In genomic region chr12:112195019-112195418, GRCm38 (mm10) we compare ENCODE assay signal across 11 mouse cellular contexts. TPM values are rescaled to one million over a fixed set of nuclear protein-coding genes. Genes with fewer than 3 reads are reported as not detected.
DNase-seq lines count a peak whose midpoint lies in the region; ATAC-seq and TF ChIP-seq lines count a peak whose summit lies in the region.
"Had no signal": no experiment of that assay in that cellular context is flagged by ENCODE, and none has a peak within 500 bp of the region (broad histone marks: within the 10 kb centered on the region; RNA-seq: fewer than 3 reads in every experiment).

No protein-coding gene starts in this region.

- TF ChIP-seq EP300 in ES-Bruce4 (IDR thresholded peaks at IDR 0.05; ENCODE audit: insufficient read depth, low read depth, low read length): 0 out of 2 replicates have a peak, but pooled peaks have one; percentile 36

- intact Hi-C loops in heart, postnatal 25 days (cut with DNase I): no loop called here

- peak overlapping the region; percentile 53 for H3K4me2 ChIP-seq in heart, embryonic 11.5 days
- H3K4me2 ChIP-seq: embryonic facial prominence, embryonic 15.5 days had no signal

- H3K36me3 ChIP-seq in heart, embryonic 11.5 days (ENCODE audit: control insufficient read depth, insufficient read depth, low read length): no peaks in the 10 kb centered on the region
- no peaks in the 10 kb centered on the region for H3K36me3 ChIP-seq in ES-Bruce4 (ENCODE audit: control insufficient read depth, insufficient read depth, low read length, poor library complexity, severe bottlenecking)
- H3K36me3 ChIP-seq in hindbrain, embryonic 10.5 days: no peaks in the 10 kb centered on the region
- no peaks in the 10 kb centered on the region for H3K36me3 ChIP-seq in midbrain, embryonic 10.5 days
- no peaks in the 10 kb centered on the region for H3K36me3 ChIP-seq in thymus, adult 2 months (ENCODE audit: control insufficient read depth, insufficient read depth, low read length)
- H3K36me3 ChIP-seq: embryonic facial prominence, embryonic 15.5 days had no signal

- no peak for TF ChIP-seq CTCF in ES-Bruce4 (IDR thresholded peaks at IDR 0.05; ENCODE audit: low read depth, low read length)
- TF ChIP-seq CTCF in thymus, adult 2 months (IDR thresholded peaks at IDR 0.05; ENCODE audit: borderline replicate concordance, control insufficient read depth, extremely low read depth, insufficient read depth, low read length, poor library complexity): no peak

- no peak for DNase-seq in heart, postnatal 25 days (ENCODE audit: low spot score)
- peak; percentile 15 for DNase-seq in hindbrain, embryonic 10.5 days (ENCODE audit: low spot score)
- DNase-seq in midbrain, embryonic 10.5 days (ENCODE audit: low spot score): no peak
- DNase-seq in layer of hippocampus, adult 9-10 months (ENCODE audit: low spot score): no peak
- DNase-seq in thymus, adult 2 months: no peak
- DNase-seq in ovary, postnatal 14 days (ENCODE audit: low spot score): no peak

- TF ChIP-seq POLR2A in ES-Bruce4 (IDR thresholded peaks at IDR 0.05; ENCODE audit: insufficient read depth, low read length): no peak
- TF ChIP-seq POLR2A in thymus, adult 2 months (IDR thresholded peaks at IDR 0.05; ENCODE audit: control insufficient read depth, extremely low read depth, insufficient read depth, low read length, poor library complexity): no peak

- peaks cover 5% of the 10 kb centered on the region for H3K4me1 ChIP-seq in heart, embryonic 11.5 days (ENCODE audit: control insufficient read depth, insufficient read depth, low read length)
- no peaks in the 10 kb centered on the region for H3K4me1 ChIP-seq in ES-Bruce4 (ENCODE audit: control insufficient read depth, insufficient read depth, low read length)
- H3K4me1 ChIP-seq in hindbrain, embryonic 10.5 days (replicated peaks): peaks cover 66% of the 10 kb centered on the region
- H3K4me1 ChIP-seq in midbrain, embryonic 10.5 days: peaks cover 57% of the 10 kb centered on the region
- H3K4me1 ChIP-seq in thymus, adult 2 months (replicated peaks; ENCODE audit: control insufficient read depth, insufficient read depth, low read length): no peaks in the 10 kb centered on the region

- peaks cover 9% of the 10 kb centered on the region for H3K27me3 ChIP-seq in heart, embryonic 11.5 days (ENCODE audit: control insufficient read depth, insufficient read depth, low read length)
- no peaks in the 10 kb centered on the region for H3K27me3 ChIP-seq in ES-Bruce4 (ENCODE audit: control insufficient read depth, insufficient read depth, low read length, poor library complexity, severe bottlenecking)
- peaks cover 45% of the 10 kb centered on the region for H3K27me3 ChIP-seq in hindbrain, embryonic 10.5 days (ENCODE audit: insufficient read depth, poor library complexity, severe bottlenecking)
- H3K27me3 ChIP-seq in midbrain, embryonic 10.5 days (ENCODE audit: low read depth, poor library complexity, severe bottlenecking): peaks cover 32% of the 10 kb centered on the region
- no peaks in the 10 kb centered on the region for H3K27me3 ChIP-seq in thymus, adult 2 months (ENCODE audit: control insufficient read depth, insufficient read depth, low read length)
- H3K27me3 ChIP-seq: embryonic facial prominence, embryonic 15.5 days had no signal

- H3K9me3 ChIP-seq in heart, embryonic 11.5 days (replicated peaks; ENCODE audit: control insufficient read depth, low read length): no peaks in the 10 kb centered on the region
- no peaks in the 10 kb centered on the region for H3K9me3 ChIP-seq in ES-Bruce4 (replicated peaks; ENCODE audit: control insufficient read depth, insufficient read depth, low read length, poor library complexity, severe bottlenecking)
- H3K9me3 ChIP-seq in hindbrain, embryonic 10.5 days: no peaks in the 10 kb centered on the region
- no peaks in the 10 kb centered on the region for H3K9me3 ChIP-seq in midbrain, embryonic 10.5 days (replicated peaks)
- H3K9me3 ChIP-seq: embryonic facial prominence, embryonic 15.5 days had no signal

- no peak for ATAC-seq in heart, embryonic 11.5 days (replicated peaks; ENCODE audit: insufficient number of reproducible peaks, low FRiP score, low TSS enrichment)

- H3K27ac ChIP-seq in heart, embryonic 11.5 days (ENCODE audit: low read depth, low read length): no peak overlapping the region
- no peak overlapping the region for H3K27ac ChIP-seq in ES-Bruce4 (ENCODE audit: insufficient read depth, low read length)
- peak overlapping the region; percentile 69; the same call in 1 of the 2 replicates for H3K27ac ChIP-seq in hindbrain, embryonic 10.5 days
- peak overlapping the region; percentile 50 for H3K27ac ChIP-seq in midbrain, embryonic 10.5 days (replicated peaks)
- H3K27ac ChIP-seq in thymus, adult 2 months (ENCODE audit: control insufficient read depth, insufficient read depth, low read length): no peak overlapping the region
- H3K27ac ChIP-seq: embryonic facial prominence, embryonic 15.5 days; left cerebral cortex, adult 2 months had no signal

- peak overlapping the region; percentile 26; the same call in 1 of the 2 replicates for H3K4me3 ChIP-seq in heart, embryonic 11.5 days (ENCODE audit: low read depth, low read length)
- H3K4me3 ChIP-seq in ES-Bruce4 (ENCODE audit: low read depth, low read length): no peak overlapping the region
- H3K4me3 ChIP-seq in hindbrain, embryonic 10.5 days: peak overlapping the region; percentile 32
- H3K4me3 ChIP-seq in midbrain, embryonic 10.5 days: peak overlapping the region; percentile 16; the same call in 1 of the 2 replicates
- H3K4me3 ChIP-seq in thymus, adult 2 months (ENCODE audit: control insufficient read depth, insufficient read depth, low read length): no peak overlapping the region
- H3K4me3 ChIP-seq: embryonic facial prominence, embryonic 15.5 days; left cerebral cortex, adult 2 months had no signal

- H3K9ac ChIP-seq in heart, embryonic 11.5 days (ENCODE audit: low read depth, low read length): no peak overlapping the region
- H3K9ac ChIP-seq in ES-Bruce4 (ENCODE audit: low read depth, poor library complexity, severe bottlenecking): no peak overlapping the region
- H3K9ac ChIP-seq: embryonic facial prominence, embryonic 15.5 days had no signal

- 4% methylated on average over 13 of the region's 13 CpGs for WGBS in heart, embryonic 11.5 days (ENCODE audit: insufficient replicate concordance)
- WGBS in hindbrain, embryonic 10.5 days: 5% methylated on average over 13 of the region's 13 CpGs
- WGBS in midbrain, embryonic 10.5 days: 5% methylated on average over 13 of the region's 13 CpGs
- WGBS in thymus, adult 2 months: 8% methylated on average over 13 of the region's 13 CpGs

RNA-seq across cellular contexts. Expression of gene Kif26a, which starts 49.0 kb away (rescaled TPM):
- 0.89 and 1.3 TPM in 2 replicates for polyA plus RNA-seq in heart, embryonic 11.5 days (2014; fragmentation: Nextera tagmentation; extraction: Ambion mirVana)
- total RNA-seq in heart, postnatal 25 days (2021): 10 to 100 TPM; 14.3 to 16.6 TPM
- polyA plus RNA-seq in ES-Bruce4 (2011; ENCODE audit: insufficient read depth, insufficient read length, low read depth, missing spikeins): 3.6 and 3.9 TPM in 2 replicates
- 2.7 and 3.1 TPM in 2 replicates for polyA plus RNA-seq in hindbrain, embryonic 10.5 days (2016; fragmentation: Nextera tagmentation; extraction: Ambion mirVana)
- 3.3 and 4.7 TPM in 2 replicates for polyA plus RNA-seq in midbrain, embryonic 10.5 days (2016; fragmentation: Nextera tagmentation; extraction: Ambion mirVana)
- 6.3 and 6.6 TPM in 2 replicates for polyA plus RNA-seq in thymus, adult 2 months (2012; rRNA removed)
- total RNA-seq: granulocyte monocyte progenitor cell, adult 5-6 weeks had no signal

Comparison
In these comparisons a context has a peak if more than half of its experiments do, and no peak if none do; other contexts are left out.
1. H3K27ac ChIP-seq: peak in hindbrain, embryonic 10.5 days (single experiment) and midbrain, embryonic 10.5 days (single experiment); none in heart, embryonic 11.5 days (single experiment), ES-Bruce4 (single experiment) and thymus, adult 2 months (single experiment).
2. H3K4me3 ChIP-seq: peak in heart, embryonic 11.5 days (single experiment), hindbrain, embryonic 10.5 days (single experiment) and midbrain, embryonic 10.5 days (single experiment); none in ES-Bruce4 (single experiment) and thymus, adult 2 months (single experiment).